Comparison of ENCODE assay signal across 8 mouse cellular contexts in the genomic region with DNA sequence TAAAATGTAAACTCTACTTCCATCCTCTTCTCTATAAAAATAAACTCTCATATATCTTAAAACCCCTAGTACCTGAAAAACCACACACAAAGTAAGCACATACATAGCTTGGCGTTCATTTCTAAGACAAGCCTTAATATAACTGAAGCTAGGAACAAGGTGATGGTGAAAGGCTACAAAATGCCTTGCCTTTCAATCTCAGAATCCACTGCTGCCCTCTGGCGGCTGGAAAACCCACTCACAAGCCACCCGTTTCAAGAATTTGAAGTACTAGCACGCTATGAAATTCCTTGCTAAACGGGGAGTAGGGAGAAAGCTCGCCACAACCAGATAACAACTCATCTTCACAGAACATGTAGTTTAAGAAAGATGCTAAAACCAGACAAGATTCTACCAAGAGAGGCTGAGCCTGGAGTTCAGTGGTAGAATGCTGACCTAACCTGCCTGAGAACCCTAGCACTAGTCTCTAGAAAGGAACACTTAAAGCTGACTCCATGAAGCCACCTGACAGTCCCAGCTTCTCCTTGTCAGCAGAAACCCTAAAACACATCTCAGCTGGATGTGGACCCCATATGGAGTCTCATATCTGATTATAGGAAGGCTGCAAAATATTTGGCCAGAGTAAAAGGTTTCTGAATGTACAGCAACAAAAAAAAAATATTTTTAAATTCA. TPM values are rescaled to one million over a fixed set of nuclear protein-coding genes. Genes with fewer than 3 reads are reported as not detected.
DNase-seq lines count a peak whose midpoint lies in the region; ATAC-seq and TF ChIP-seq lines count a peak whose summit lies in the region.

No protein-coding gene starts in this region.

- H3K36me3 ChIP-seq in intestine, embryonic 14.5 days (ENCODE audit: control insufficient read depth, insufficient read depth, low read length), result peaks cover 14% of the 10 kb centered on the region; the same call in 1 of the 2 replicates
- H3K36me3 ChIP-seq in intestine, embryonic 16.5 days (ENCODE audit: control insufficient read depth, insufficient read depth, low read length), result no peaks in the 10 kb centered on the region; the same call in 1 of the 2 replicates
- H3K36me3 ChIP-seq in hindbrain, postnatal 0 days (ENCODE audit: insufficient read depth, low read length), result 0 out of 2 replicates have a peak, but pooled peaks cover 8% of the 10 kb centered on the region
- H3K36me3 ChIP-seq in midbrain, embryonic 14.5 days (ENCODE audit: control insufficient read depth, insufficient read depth, low read length), result peaks cover 19% of the 10 kb centered on the region
- H3K36me3 ChIP-seq in spleen, adult 2 months (ENCODE audit: control insufficient read depth, insufficient read depth, low read length), result peaks cover 2% of the 10 kb centered on the region; the same call in 1 of the 2 replicates

- DNase-seq in intestine, embryonic 14.5 days (ENCODE audit: low spot score), result peak; percentile 89
- DNase-seq in cerebellum, postnatal 10 days, result peak; percentile 93 to 96
- peak; percentile 85 to 86 for DNase-seq in frontal cortex, postnatal 25 days (ENCODE audit: low spot score in 2 of 2)
- peak; percentile 94 for DNase-seq in hindbrain, postnatal 0 days (ENCODE audit: low spot score)
- DNase-seq in left cerebral cortex, adult 9 months (ENCODE audit: low spot score in 2 of 2), result peak; percentile 51 to 92
- DNase-seq in midbrain, embryonic 14.5 days, result peak; percentile 95
- peak in 1 of 2 experiments; percentile 50 for DNase-seq in spleen, adult 2 months (ENCODE audit: low read depth in 1 of 2, low spot score in 2 of 2)

- H3K4me2 ChIP-seq in intestine, embryonic 14.5 days (ENCODE audit: low read length), result no peak overlapping the region
- H3K4me2 ChIP-seq in intestine, embryonic 16.5 days (ENCODE audit: low read depth, low read length), result no peak overlapping the region
- H3K4me2 ChIP-seq in hindbrain, postnatal 0 days (ENCODE audit: low read depth, low read length), result 0 out of 2 replicates have a peak overlapping the region, but pooled peaks have one; percentile 29
- no peak overlapping the region for H3K4me2 ChIP-seq in midbrain, embryonic 14.5 days (ENCODE audit: low read length)

- TF ChIP-seq CTCF in hindbrain, postnatal 0 days (IDR thresholded peaks at IDR 0.05; ENCODE audit: low read depth), result peak; percentile 91
- peak; percentile 53; the same call in 1 of the 2 replicates for TF ChIP-seq CTCF in spleen, adult 2 months (IDR thresholded peaks at IDR 0.05; ENCODE audit: extremely low read depth, insufficient read depth, insufficient read length, insufficient replicate concordance)

- no peak overlapping the region for H3K27ac ChIP-seq in intestine, embryonic 14.5 days (ENCODE audit: low read depth)
- no peak overlapping the region for H3K27ac ChIP-seq in intestine, embryonic 16.5 days (ENCODE audit: low read length)
- H3K27ac ChIP-seq in hindbrain, postnatal 0 days, result no peak overlapping the region
- no peak overlapping the region for H3K27ac ChIP-seq in midbrain, embryonic 14.5 days (replicated peaks; ENCODE audit: low read depth, low read length)
- no peak overlapping the region for H3K27ac ChIP-seq in spleen, adult 2 months (ENCODE audit: insufficient read depth, low read length)

- no peaks in the 10 kb centered on the region for H3K9me3 ChIP-seq in intestine, embryonic 14.5 days (ENCODE audit: control insufficient read depth, low read length)
- no peaks in the 10 kb centered on the region for H3K9me3 ChIP-seq in intestine, embryonic 16.5 days (ENCODE audit: control insufficient read depth, low read length)
- H3K9me3 ChIP-seq in hindbrain, postnatal 0 days (ENCODE audit: low read length), result no peaks in the 10 kb centered on the region
- no peaks in the 10 kb centered on the region for H3K9me3 ChIP-seq in midbrain, embryonic 14.5 days (ENCODE audit: control insufficient read depth, low read length)

- H3K4me3 ChIP-seq in intestine, embryonic 14.5 days (ENCODE audit: low read depth, low read length), result no peak overlapping the region
- H3K4me3 ChIP-seq in intestine, embryonic 16.5 days (ENCODE audit: low read length), result no peak overlapping the region
- no peak overlapping the region for H3K4me3 ChIP-seq in hindbrain, postnatal 0 days (ENCODE audit: low read length)
- H3K4me3 ChIP-seq in midbrain, embryonic 14.5 days (replicated peaks; ENCODE audit: low read depth, low read length), result no peak overlapping the region
- H3K4me3 ChIP-seq in spleen, adult 2 months (ENCODE audit: extremely low read depth, insufficient read depth, insufficient read length), result no peak overlapping the region

- WGBS in intestine, embryonic 14.5 days, result 7% methylated on average over 6 of the region's 6 CpGs
- 6% methylated on average over 6 of the region's 6 CpGs for WGBS in intestine, embryonic 16.5 days
- WGBS in hindbrain, postnatal 0 days, result 4% methylated on average over 6 of the region's 6 CpGs
- 7% methylated on average over 6 of the region's 6 CpGs for WGBS in midbrain, embryonic 14.5 days
- WGBS in spleen, adult 2 months, result 4% methylated on average over 6 of the region's 6 CpGs

- H3K4me1 ChIP-seq in intestine, embryonic 14.5 days (replicated peaks; ENCODE audit: control insufficient read depth, insufficient read depth, low read length), result no peaks in the 10 kb centered on the region; the same call in 1 of the 2 replicates
- no peaks in the 10 kb centered on the region for H3K4me1 ChIP-seq in intestine, embryonic 16.5 days (ENCODE audit: control insufficient read depth, insufficient read depth, low read length)
- no peaks in the 10 kb centered on the region for H3K4me1 ChIP-seq in hindbrain, postnatal 0 days (ENCODE audit: insufficient read depth, low read length)
- H3K4me1 ChIP-seq in midbrain, embryonic 14.5 days (ENCODE audit: control insufficient read depth, insufficient read depth, low read length), result no peaks in the 10 kb centered on the region
- H3K4me1 ChIP-seq in spleen, adult 2 months (ENCODE audit: control insufficient read depth, insufficient read depth, insufficient read length), result no peaks in the 10 kb centered on the region

- no peaks in the 10 kb centered on the region for H3K27me3 ChIP-seq in intestine, embryonic 14.5 days (replicated peaks; ENCODE audit: control insufficient read depth, insufficient read depth, low read length)
- no peaks in the 10 kb centered on the region for H3K27me3 ChIP-seq in intestine, embryonic 16.5 days (replicated peaks; ENCODE audit: control insufficient read depth, insufficient read depth, low read length)
- H3K27me3 ChIP-seq in hindbrain, postnatal 0 days (ENCODE audit: insufficient read depth, low read length), result no peaks in the 10 kb centered on the region
- H3K27me3 ChIP-seq in midbrain, embryonic 14.5 days (ENCODE audit: control insufficient read depth, insufficient read depth, low read length), result no peaks in the 10 kb centered on the region
- no peaks in the 10 kb centered on the region for H3K27me3 ChIP-seq in spleen, adult 2 months (ENCODE audit: control insufficient read depth, insufficient read depth, low read length)

- H3K9ac ChIP-seq in intestine, embryonic 14.5 days (ENCODE audit: low read length), result no peak overlapping the region
- no peak overlapping the region for H3K9ac ChIP-seq in intestine, embryonic 16.5 days (ENCODE audit: low read depth, low read length)
- no peak overlapping the region for H3K9ac ChIP-seq in hindbrain, postnatal 0 days (replicated peaks; ENCODE audit: low read length)
- no peak overlapping the region for H3K9ac ChIP-seq in midbrain, embryonic 14.5 days (replicated peaks; ENCODE audit: low read length)

- no peak for TF ChIP-seq POLR2A in spleen, adult 2 months (IDR thresholded peaks at IDR 0.05; ENCODE audit: low read depth, low read length)

- ATAC-seq in intestine, embryonic 14.5 days (replicated peaks; ENCODE audit: low FRiP score, low TSS enrichment, low read depth), result 0 out of 2 replicates have a peak, but pooled peaks have one; percentile 47
- no peak for ATAC-seq in intestine, embryonic 16.5 days
- ATAC-seq in hindbrain, postnatal 0 days, result peak; percentile 83
- ATAC-seq in midbrain, embryonic 14.5 days (ENCODE audit: low FRiP score, low TSS enrichment), result no peak

RNA-seq across cellular contexts. Expression of a gene that starts 29.1 kb away (rescaled TPM):
- polyA plus RNA-seq in intestine, embryonic 14.5 days (2014; fragmentation: Nextera tagmentation; extraction: Ambion mirVana), result 28.6 and 31.6 TPM in 2 replicates
- polyA plus RNA-seq in intestine, embryonic 16.5 days (2015; fragmentation: Nextera tagmentation; extraction: Ambion mirVana), result 18.6 and 19.0 TPM in 2 replicates
- 24.4 and 25.3 TPM in 2 replicates for total RNA-seq in hindbrain, postnatal 0 days (2014; rRNA removed)
- polyA plus RNA-seq in hindbrain, postnatal 0 days (2015; fragmentation: Nextera tagmentation; extraction: Ambion mirVana), result 21.1 and 22.5 TPM in 2 replicates
- 31.2 and 37.8 TPM in 2 replicates for polyA plus RNA-seq in midbrain, embryonic 14.5 days (2014; fragmentation: Nextera tagmentation; extraction: Ambion mirVana)
- 3.5 and 4.8 TPM in 2 replicates for polyA plus RNA-seq in spleen, adult 2 months (2012; rRNA removed)

RNA-seq across cellular contexts. Expression of a gene that starts 29.2 kb away (rescaled TPM):
- polyA plus RNA-seq in intestine, embryonic 14.5 days (2014; fragmentation: Nextera tagmentation; extraction: Ambion mirVana), result 20.7 and 26.2 TPM in 2 replicates
- polyA plus RNA-seq in intestine, embryonic 16.5 days (2015; fragmentation: Nextera tagmentation; extraction: Ambion mirVana), result 17.3 and 18.3 TPM in 2 replicates
- total RNA-seq in hindbrain, postnatal 0 days (2014; rRNA removed), result 15.6 and 19.1 TPM in 2 replicates
- 13.8 and 14.7 TPM in 2 replicates for polyA plus RNA-seq in hindbrain, postnatal 0 days (2015; fragmentation: Nextera tagmentation; extraction: Ambion mirVana)
- 23.1 and 26.7 TPM in 2 replicates for polyA plus RNA-seq in midbrain, embryonic 14.5 days (2014; fragmentation: Nextera tagmentation; extraction: Ambion mirVana)
- 2.6 and 3.8 TPM in 2 replicates for polyA plus RNA-seq in spleen, adult 2 months (2012; rRNA removed)

Comparison
In these comparisons a context has a peak if more than half of its experiments do, and no peak if none do; other contexts are left out.
1. ATAC-seq: peak in intestine, embryonic 14.5 days (single experiment) and hindbrain, postnatal 0 days (single experiment); none in intestine, embryonic 16.5 days (single experiment) and midbrain, embryonic 14.5 days (single experiment).